Mouse (Mus musculus): ENCODE measurements at regions not wholly inside any gene's neighbourhood (a gene's known extent, or its start where the extent isn't known, plus 50 kb on each side); places are given as distances from the start of the nearest gene placed in this dataset.
"Not testable (repeated sequence)": the region's sequence is repeated elsewhere in the genome, so short reads cannot be mapped to it uniquely, and the experiment has no call there.

- ATAC-seq (ENCODE audit: poor library complexity, severe bottlenecking): peak; percentile 84
Observed at GRCm38 (mm10) chr3:9067048-9067447, 542.8 kb downstream of the Zfp704 start.

- ATAC-seq (ENCODE audit: poor library complexity, severe bottlenecking): no peak
Observed at GRCm38 (mm10) chr3:9066374-9066773, 543.5 kb downstream of the Zfp704 start.

- ATAC-seq (ENCODE audit: poor library complexity, severe bottlenecking): no peak
Observed at GRCm38 (mm10) chr3:9065892-9066291, 544.0 kb downstream of the Zfp704 start.

- peak; percentile 51; the same call in 1 of the 2 replicates for ATAC-seq (ENCODE audit: poor library complexity, severe bottlenecking)
Observed at GRCm38 (mm10) chr3:9064266-9065031, 545.4 kb downstream of the Zfp704 start.

GRCm38 (mm10) chr3:9063662-9064061, 546.2 kb downstream of the Zfp704 start:
- ATAC-seq (ENCODE audit: poor library complexity, severe bottlenecking): no peak

GRCm38 (mm10) chr3:9061396-9061795, 548.5 kb downstream of the Zfp704 start:
- ATAC-seq (ENCODE audit: poor library complexity, severe bottlenecking): no peak

GRCm38 (mm10) chr3:9057703-9058102, 552.2 kb downstream of the Zfp704 start:
- not testable (repeated sequence) for ATAC-seq (ENCODE audit: poor library complexity, severe bottlenecking)

- no peak for ATAC-seq (ENCODE audit: poor library complexity, severe bottlenecking)
Observed at GRCm38 (mm10) chr3:9056846-9057245, 553.0 kb downstream of the Zfp704 start.

- ATAC-seq (ENCODE audit: poor library complexity, severe bottlenecking): no peak
Observed at GRCm38 (mm10) chr3:9055780-9056179, 554.1 kb downstream of the Zfp704 start.
